Mouse (Mus musculus) olfactory bulb, adult 2 months (tissue): ENCODE measurements around the gene Diaph3. TPM values are rescaled to one million over a fixed set of nuclear protein-coding genes. Genes with fewer than 3 reads are reported as not detected.

Experiments used
- H3K27ac ChIP-seq: fragments of 200-500 bp; 2 replicates; pipeline ENCODE4 v1.5.1; 2012; ENCODE audit warnings: low read depth, low read length; ENCODE audit not compliant: insufficient read depth
- H3K4me1 ChIP-seq: fragments of 200-500 bp; 2 replicates; pipeline ENCODE4 v1.6.1; 2012; ENCODE audit warnings: low read length; ENCODE audit not compliant: control insufficient read depth, insufficient read depth
- H3K4me3 ChIP-seq: fragments of 200-500 bp; 2 replicates; pipeline ENCODE4 v1.5.1; 2012; ENCODE audit warnings: mild to moderate bottlenecking, low read depth, low read length, moderate library complexity; ENCODE audit not compliant: insufficient read depth
- CTCF ChIP-seq: fragments of 200-500 bp; IDR thresholded peaks from 2 replicates; pipeline ENCODE4 v1.5.1; 2012; ENCODE audit warnings: low read depth, mild to moderate bottlenecking, low read length, moderate library complexity; ENCODE audit not compliant: insufficient read depth
- POLR2A ChIP-seq: fragments of 200-500 bp; IDR thresholded peaks from 2 replicates; pipeline ENCODE4 v1.6.1; 2012; ENCODE audit warnings: mild to moderate bottlenecking, low read depth, low read length, moderate library complexity; ENCODE audit not compliant: insufficient read depth
- WGBS: fragments of 180-500 bp; shearing (Covaris S2); methylation state at CpG from one replicate; pipeline ENCODE4 v1.1.7; 2018; 5-methylcytosine and 5-hydroxymethylcytosine counted together
- polyA plus RNA-seq: library from polyadenylated mRNA; stranded (reverse); fragments of >200 nt; gene quantifications from 2 replicates; pipeline ENCODE4 v1.2.4, GENCODE M21; 2012; ENCODE audit warnings: low replicate concordance; ENCODE audit not compliant: missing spikeins, insufficient read depth, insufficient read length

Gene Diaph3
- polyA plus RNA-seq, 1 experiment = not detected

DNA sequence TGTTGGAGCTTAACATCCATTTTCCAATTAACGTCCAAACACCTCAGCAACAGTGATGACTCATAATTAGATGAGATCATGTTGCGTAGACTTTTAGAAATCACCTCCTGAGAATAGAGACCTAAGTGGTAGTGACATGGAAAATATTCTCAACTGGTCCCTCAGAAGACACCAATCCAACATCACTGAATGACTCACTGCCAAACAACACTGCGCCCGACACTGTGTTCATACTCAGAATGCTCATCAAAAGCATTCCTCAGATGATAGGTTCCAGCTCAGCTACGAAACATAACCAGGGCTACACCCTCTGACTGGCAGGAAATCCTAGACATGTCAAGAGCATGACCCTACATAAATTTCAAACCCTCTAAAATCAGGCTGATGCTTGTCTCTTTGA, 89.8 kb downstream of the Diaph3 start:
- H3K4me3 ChIP-seq = no peak overlapping the region
- 89% methylated on average over 5 of the region's 5 CpGs for WGBS
- no peaks in the 10 kb centered on the region for H3K4me1 ChIP-seq
- no peak overlapping the region for H3K27ac ChIP-seq
- no peak for TF ChIP-seq POLR2A
- no peak for TF ChIP-seq CTCF

DNA sequence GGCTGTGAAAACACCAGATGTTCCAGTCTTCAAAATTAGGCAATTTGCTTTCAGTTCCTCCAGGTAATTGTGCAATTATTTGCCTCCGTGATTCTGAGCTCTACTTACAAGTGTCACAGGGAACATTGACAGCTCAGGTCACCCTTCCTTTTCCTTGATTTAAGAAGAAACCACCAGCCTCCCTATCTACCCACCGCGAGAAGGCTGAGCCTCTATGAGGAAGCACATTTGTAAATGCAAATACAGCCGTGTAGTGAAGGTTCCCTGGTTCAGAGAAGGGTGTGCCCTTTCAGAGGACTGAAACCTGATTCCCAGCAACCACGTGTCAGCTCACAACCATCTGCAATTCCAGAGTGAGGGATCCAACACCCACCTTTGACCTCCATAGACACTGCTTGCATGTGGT, 96.6 kb downstream of the Diaph3 start:
- H3K27ac ChIP-seq = no peak overlapping the region
- no peak for TF ChIP-seq POLR2A
- TF ChIP-seq CTCF = no peak
- no peak overlapping the region for H3K4me3 ChIP-seq
- no peaks in the 10 kb centered on the region for H3K4me1 ChIP-seq
- WGBS = 57% methylated on average over 5 of the region's 5 CpGs

DNA sequence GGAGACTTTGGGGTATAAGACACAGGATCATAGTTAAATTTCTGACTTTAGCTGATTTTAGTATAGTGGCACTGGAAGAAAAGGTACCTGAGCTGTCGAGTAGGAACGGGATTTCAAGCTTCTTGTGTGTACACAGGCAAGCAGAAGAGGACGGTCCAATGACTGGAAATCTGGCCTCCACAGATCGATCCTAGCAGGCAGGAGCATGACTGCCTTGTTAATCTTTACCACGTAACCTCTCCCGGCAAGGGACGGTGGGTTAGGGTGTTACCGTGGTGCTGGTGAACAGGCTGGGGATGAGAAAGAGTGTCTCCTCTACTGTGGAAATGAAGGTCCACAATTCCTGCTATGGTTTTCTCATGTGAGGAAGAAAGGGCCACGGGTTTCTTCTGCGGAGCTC, 120.8 kb downstream of the Diaph3 start:
- no peak overlapping the region for H3K27ac ChIP-seq
- WGBS = 98% methylated on average over 10 of the region's 10 CpGs
- H3K4me1 ChIP-seq = no peaks in the 10 kb centered on the region
- H3K4me3 ChIP-seq = no peak overlapping the region
- TF ChIP-seq POLR2A = no peak
- TF ChIP-seq CTCF = no peak

DNA sequence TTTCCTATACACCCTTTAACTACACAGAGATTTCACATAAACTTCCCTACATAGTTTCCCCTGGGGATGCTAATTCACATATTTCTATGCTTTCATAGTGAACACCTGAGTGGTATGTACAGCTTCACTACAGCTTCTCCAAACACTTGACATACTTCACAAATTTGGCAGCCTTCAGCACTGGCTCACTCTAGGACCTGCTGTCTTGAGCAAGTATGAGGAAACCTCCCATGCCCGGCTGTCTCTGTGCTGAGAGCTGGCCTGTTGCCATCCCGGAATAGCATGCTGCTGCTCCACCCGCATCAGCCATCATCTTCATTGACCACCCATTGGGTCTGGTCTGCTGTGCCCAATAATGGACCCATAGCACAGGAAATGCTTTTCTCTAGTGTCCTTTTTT, 121.3 kb downstream of the Diaph3 start:
- H3K4me1 ChIP-seq = no peaks in the 10 kb centered on the region
- H3K4me3 ChIP-seq = no peak overlapping the region
- no peak for TF ChIP-seq POLR2A
- TF ChIP-seq CTCF = no peak
- 78% methylated on average over 3 of the region's 3 CpGs for WGBS
- no peak overlapping the region for H3K27ac ChIP-seq

DNA sequence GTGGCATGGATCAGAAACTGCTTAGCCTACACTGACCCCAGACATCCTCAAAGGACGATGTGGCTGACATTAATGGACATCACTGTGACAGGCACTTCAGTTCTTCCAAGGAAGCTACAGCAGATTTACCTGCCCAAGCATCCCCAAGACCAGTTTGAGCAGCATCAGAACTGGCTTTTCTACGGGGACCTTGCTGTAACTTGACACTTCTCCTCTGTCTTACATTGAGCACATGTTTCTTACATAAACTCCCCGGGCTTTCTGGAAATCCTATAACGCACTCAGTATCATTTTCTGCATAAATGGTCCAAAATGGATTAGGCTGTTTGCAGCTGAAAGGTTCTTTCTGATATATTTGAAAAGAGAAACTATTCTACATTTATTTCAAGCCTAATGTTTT, 143.7 kb downstream of the Diaph3 start:
- WGBS = 77% methylated on average over 4 of the region's 4 CpGs
- H3K4me1 ChIP-seq = no peaks in the 10 kb centered on the region
- TF ChIP-seq POLR2A (no peak), CTCF (no peak)
- H3K27ac ChIP-seq = no peak overlapping the region
- no peak overlapping the region for H3K4me3 ChIP-seq

DNA sequence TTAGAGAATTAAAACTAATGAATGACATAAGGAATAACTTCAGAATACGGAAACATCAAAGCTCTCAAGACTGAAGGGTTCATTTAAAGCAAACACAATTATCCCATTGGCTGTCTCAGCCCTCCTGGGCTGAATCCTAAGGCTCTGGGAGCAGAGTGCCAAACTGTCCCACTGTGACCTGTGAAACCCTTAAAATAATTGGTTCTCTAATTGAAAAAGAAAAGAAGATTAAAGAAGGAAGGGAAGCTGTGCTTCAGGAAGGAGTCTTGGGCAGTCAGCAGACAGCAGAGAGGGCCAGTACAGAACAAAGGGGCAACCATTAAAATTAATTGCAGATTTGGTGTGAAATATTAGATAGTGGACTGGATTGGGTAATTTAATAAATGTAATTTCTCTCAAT, 189.9 kb downstream of the Diaph3 start:
- Histone ChIP-seq H3K4me3 (no peak overlapping the region), H3K4me1 (no peaks in the 10 kb centered on the region), H3K27ac (no peak overlapping the region)
- WGBS = 73% methylated on average over 1 of the region's 1 CpGs
- TF ChIP-seq POLR2A = no peak
- no peak for TF ChIP-seq CTCF

DNA sequence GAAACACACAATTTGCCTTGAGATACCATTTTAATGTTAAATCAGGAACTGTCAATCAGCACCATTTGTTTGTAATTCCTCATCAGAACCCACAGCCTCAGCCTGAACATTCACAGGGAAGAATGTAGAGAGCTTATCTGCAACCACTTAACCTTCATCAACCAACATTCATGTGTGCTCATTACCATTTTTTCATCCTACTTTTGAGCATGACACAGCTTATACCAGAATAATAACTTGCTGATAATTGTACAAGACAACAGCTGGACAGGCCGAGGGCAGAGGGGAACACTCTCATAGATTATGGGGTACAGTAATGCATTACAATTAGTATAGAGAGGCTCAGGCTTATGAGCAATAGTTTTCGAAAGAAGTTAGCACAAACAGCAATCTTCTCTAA, 203.1 kb downstream of the Diaph3 start:
- Histone ChIP-seq H3K27ac (no peak overlapping the region), H3K4me3 (no peak overlapping the region), H3K4me1 (no peaks in the 10 kb centered on the region)
- 55% methylated on average over 2 of the region's 2 CpGs for WGBS
- TF ChIP-seq POLR2A = no peak
- no peak for TF ChIP-seq CTCF

DNA sequence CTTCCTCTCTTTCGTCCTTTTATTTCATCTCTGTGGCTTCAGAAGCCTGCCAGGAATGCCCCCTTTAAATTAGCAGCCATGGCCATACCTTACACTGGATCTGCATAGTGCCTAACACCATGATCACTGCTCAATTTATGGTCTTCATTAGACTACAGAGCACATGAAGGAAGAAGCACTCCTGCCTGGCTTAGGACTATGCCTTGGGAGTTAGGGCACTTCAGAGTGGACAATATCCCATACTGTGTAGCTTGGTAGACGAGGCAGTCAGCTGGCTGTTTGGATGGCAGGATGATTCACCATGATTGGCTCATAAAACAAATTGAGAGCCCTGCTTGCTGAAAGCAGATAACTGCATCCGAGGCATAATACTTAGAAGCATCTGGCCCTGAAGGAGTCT, 204.6 kb downstream of the Diaph3 start:
- Histone ChIP-seq H3K4me3 (no peak overlapping the region), H3K27ac (no peak overlapping the region), H3K4me1 (no peaks in the 10 kb centered on the region)
- TF ChIP-seq CTCF = no peak
- no peak for TF ChIP-seq POLR2A
- 80% methylated on average over 3 of the region's 3 CpGs for WGBS

DNA sequence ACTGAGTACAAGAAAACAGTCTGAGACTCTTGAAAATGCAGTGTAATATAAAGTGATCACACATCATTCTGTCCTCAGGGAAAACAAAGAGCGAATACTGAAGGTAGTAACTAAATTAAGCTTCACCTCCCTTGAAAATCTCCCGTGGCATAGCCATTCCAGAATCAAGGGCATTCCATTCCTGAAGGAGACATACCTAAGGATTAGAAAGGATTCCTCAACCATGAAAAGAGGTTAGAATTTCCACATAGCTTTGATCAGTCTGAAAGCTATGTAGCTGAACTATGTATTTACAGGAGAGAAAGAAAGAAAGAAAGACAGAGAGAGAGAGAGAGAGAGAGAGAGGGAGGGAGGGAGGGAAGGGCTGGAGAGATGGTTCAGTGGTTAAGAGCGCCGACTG, 210.3 kb downstream of the Diaph3 start:
- TF ChIP-seq CTCF (no peak), POLR2A (no peak)
- Histone ChIP-seq H3K4me1 (no peaks in the 10 kb centered on the region), H3K27ac (no peak overlapping the region), H3K4me3 (no peak overlapping the region)
- WGBS = 85% methylated on average over 4 of the region's 4 CpGs

DNA sequence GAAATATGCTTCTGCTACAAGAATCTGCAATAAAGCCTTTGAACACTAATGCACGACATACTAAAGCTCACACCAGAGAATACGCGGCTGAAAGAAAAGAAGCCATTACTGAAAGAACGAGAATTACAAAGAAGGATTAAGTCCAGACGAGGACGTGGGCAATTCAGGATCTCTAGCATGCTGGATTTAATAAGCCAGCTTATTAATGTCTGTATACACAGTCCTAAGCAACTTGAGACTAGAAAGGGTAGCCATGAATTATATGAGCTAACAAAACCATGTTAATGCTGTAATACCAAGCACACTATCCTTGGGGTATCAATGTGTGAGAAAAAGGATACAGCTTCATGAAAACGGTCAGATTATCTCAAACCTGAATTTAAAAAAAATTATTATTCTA, 214.2 kb downstream of the Diaph3 start:
- Histone ChIP-seq H3K4me3 (no peak overlapping the region), H3K4me1 (no peaks in the 10 kb centered on the region), H3K27ac (no peak overlapping the region)
- no peak for TF ChIP-seq CTCF
- TF ChIP-seq POLR2A = no peak
- WGBS = 37% methylated on average over 7 of the region's 7 CpGs

DNA sequence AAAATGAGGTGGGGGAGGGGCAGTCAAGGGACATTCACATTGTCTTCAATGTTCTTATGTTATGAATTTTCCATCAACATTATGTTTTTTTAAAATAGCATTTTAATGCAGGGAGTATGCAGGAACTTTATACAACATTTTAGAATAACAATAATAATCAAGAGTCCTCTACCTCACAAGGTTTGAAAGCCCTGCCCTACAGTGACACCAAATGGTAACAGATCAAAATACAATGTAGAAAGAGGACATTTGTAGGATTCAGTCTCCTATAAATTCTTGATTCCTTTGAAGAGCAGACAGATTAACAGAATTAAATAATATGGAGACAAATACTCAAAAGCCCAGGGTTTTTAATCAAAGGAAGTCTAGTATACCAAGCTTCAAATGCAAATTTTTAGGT, 242.1 kb downstream of the Diaph3 start:
- Histone ChIP-seq H3K4me3 (no peak overlapping the region), H3K4me1 (no peaks in the 10 kb centered on the region), H3K27ac (no peak overlapping the region)
- TF ChIP-seq POLR2A (no peak), CTCF (no peak)
